Mouse (Mus musculus) liver, postnatal 0 days (tissue): ENCODE results near the gene Opa3. TPM values are rescaled to one million over a fixed set of nuclear protein-coding genes. Genes with fewer than 3 reads are reported as not detected.

Experiments
- ATAC-seq: fragments of 200-750 bp; cut with Nextera tagmentation; 2 replicates; pipeline ENCODE4 v1.8.0; 2017; ENCODE audit warnings: mild to moderate bottlenecking, moderate library complexity
- DNase-seq: peaks from one replicate; pipeline ENCODE4 v3.0.0-alpha.2; 2016
- H3K27ac ChIP-seq: fragments of 300-500 bp; sonication (generic); 2 replicates; pipeline ENCODE4 v1.5.1; 2014; ENCODE audit warnings: antibody characterized with exemption, moderate library complexity, mild to moderate bottlenecking, low read depth
- H3K27me3 ChIP-seq: fragments of 300-500 bp; sonication (generic); 2 replicates; pipeline ENCODE4 v1.6.1; 2014; ENCODE audit warnings: low read length, control low read depth, mixed read lengths; ENCODE audit not compliant: insufficient read depth
- H3K36me3 ChIP-seq: fragments of 300-500 bp; sonication (generic); replicated peaks from 2 replicates; pipeline ENCODE4 v1.6.1; 2014; ENCODE audit warnings: mild to moderate bottlenecking, control low read depth, low read length, moderate library complexity, mixed read lengths; ENCODE audit not compliant: insufficient read depth
- H3K4me1 ChIP-seq: fragments of 300-500 bp; sonication (generic); 2 replicates; pipeline ENCODE4 v1.6.1; 2014; ENCODE audit warnings: antibody characterized with exemption, mild to moderate bottlenecking, control low read depth; ENCODE audit not compliant: insufficient read depth
- H3K4me2 ChIP-seq: fragments of 300-500 bp; sonication (generic); 2 replicates; pipeline ENCODE4 v1.6.1; 2014; ENCODE audit warnings: low read depth, mild to moderate bottlenecking, low read length, moderate library complexity, mixed read lengths
- H3K4me3 ChIP-seq: fragments of 300-500 bp; sonication (generic); 2 replicates; pipeline ENCODE4 v1.5.1; 2014; ENCODE audit warnings: low read depth, low read length
- H3K9ac ChIP-seq: fragments of 300-500 bp; sonication (generic); replicated peaks from 2 replicates; pipeline ENCODE4 v1.6.1; 2014; ENCODE audit warnings: mild to moderate bottlenecking, moderate library complexity
- H3K9me3 ChIP-seq: fragments of 300-500 bp; sonication (generic); 2 replicates; pipeline ENCODE4 v1.6.1; 2016; ENCODE audit warnings: mild to moderate bottlenecking, control low read depth, low read length, mixed read lengths
- CTCF ChIP-seq: sonication (generic); IDR thresholded peaks from 2 replicates; pipeline ENCODE4 v1.5.1; 2016; ENCODE audit warnings: antibody characterized with exemption, low read depth
- EP300 ChIP-seq: IDR thresholded peaks from 2 replicates; pipeline ENCODE4 v1.6.1; 2016; ENCODE audit warnings: antibody characterized with exemption, low read depth, mild to moderate bottlenecking
- WGBS: fragments of 180-500 bp; shearing (Covaris S2); extraction: QIAGEN DNeasy Blood & Tissue Kit; methylation state at CpG from one replicate; pipeline ENCODE4 v1.1.7; 2014; ENCODE audit not compliant: insufficient replicate concordance; 5-methylcytosine and 5-hydroxymethylcytosine counted together
- polyA plus RNA-seq: library from polyadenylated mRNA; unstranded; fragments of >200 nt; fragmentation: Nextera tagmentation; extraction: Ambion mirVana; gene quantifications from 2 replicates; pipeline ENCODE4 v1.2.1, GENCODE M21; 2015

Opa3 gene
- polyA plus RNA-seq, 1 experiment from 2014 or later: 9.7 TPM

DNA sequence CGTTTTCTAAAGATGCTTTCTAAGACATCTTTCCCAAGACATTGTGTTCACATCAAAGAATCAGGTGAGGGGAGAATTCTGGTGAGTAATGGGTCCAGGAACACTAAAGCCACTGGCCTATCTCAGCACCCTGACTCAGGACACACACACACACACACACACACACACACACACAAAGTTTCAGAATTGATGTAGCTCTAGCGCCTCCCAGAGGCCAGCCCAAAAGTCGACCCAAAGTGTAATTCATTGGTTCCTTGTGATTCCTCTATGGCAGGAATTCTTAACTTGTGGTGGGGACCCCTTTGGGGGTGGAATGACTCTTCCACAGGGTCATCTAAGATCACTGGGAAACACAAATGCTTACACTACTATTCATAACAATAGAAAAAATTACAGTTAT is 71.1 kb downstream of the Opa3 start:
- DNase-seq (peak; percentile 74), ATAC-seq (no peak)
- WGBS: 17% methylated on average over 3 of the region's 3 CpGs

DNA sequence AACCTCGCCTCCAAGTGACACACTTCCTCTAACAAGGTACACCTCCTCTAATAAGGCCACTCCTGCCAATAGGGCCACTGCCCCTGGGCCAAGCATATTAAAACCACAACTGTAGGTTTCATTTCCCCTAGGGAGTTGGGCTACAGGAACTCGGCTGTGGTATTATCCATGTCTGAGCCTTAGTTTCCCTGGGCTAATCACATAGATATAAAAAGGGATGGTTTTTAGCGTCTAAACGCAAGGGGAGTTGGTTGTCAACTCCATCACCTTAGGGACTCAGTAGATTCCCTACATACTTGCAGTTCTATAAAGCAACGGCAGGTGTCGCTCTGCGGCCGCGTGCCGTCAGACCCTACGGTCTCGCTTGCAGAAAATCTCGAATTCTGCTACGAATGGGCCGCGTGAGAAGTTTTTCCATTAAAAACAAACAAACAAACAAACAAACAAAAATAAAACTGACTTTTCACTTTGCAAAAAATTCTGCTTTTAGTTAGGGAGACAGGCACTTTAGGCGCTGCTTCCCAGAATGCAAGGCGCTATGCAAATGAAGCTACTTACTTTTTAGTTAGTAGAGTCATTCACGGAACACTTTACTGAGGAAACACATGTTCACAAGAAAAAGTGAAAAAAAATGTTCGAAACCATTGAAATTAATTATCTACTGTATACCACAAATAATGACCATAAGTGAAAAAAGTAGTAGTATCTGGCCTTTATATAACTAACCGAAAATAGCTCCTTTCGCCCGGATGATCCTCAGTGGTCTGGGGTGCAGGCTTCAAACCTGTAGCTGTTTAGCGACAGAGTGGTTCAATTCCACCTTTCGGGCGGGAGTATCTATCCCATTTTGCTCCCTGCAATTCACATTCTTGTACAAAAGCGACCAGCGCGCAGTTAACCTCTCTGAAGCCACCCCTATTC is 72.6 kb downstream of the Opa3 start:
- no peak overlapping the region for H3K27ac ChIP-seq
- H3K36me3 ChIP-seq: no peaks in the 10 kb centered on the region
- no peaks in the 10 kb centered on the region for H3K9me3 ChIP-seq
- H3K4me1 ChIP-seq: peaks cover 15% of the 10 kb centered on the region
- TF ChIP-seq EP300 (peak; percentile 29; the same call in 1 of the 2 replicates), CTCF (peak; percentile 98)
- peaks cover 43% of the 10 kb centered on the region for H3K27me3 ChIP-seq
- peak overlapping the region; percentile 42; the same call in 1 of the 2 replicates for H3K9ac ChIP-seq
- H3K4me3 ChIP-seq: peak overlapping the region; percentile 44
- H3K4me2 ChIP-seq: peak overlapping the region; percentile 61
- DNase-seq: peak; percentile 86
- WGBS: under 1% methylated on average over 29 of the region's 29 CpGs
- peak; percentile 83 for ATAC-seq

More for the DNA sequence above, 71.1 kb downstream of the Opa3 start:
- Histone ChIP-seq H3K4me1 (peaks cover 10% of the 10 kb centered on the region), H3K27me3 (peaks cover 28% of the 10 kb centered on the region), H3K4me2 (no peak overlapping the region), H3K27ac (no peak overlapping the region), H3K36me3 (no peaks in the 10 kb centered on the region), H3K4me3 (no peak overlapping the region), H3K9ac (no peak overlapping the region), H3K9me3 (no peaks in the 10 kb centered on the region)
- TF ChIP-seq EP300: no peak
- TF ChIP-seq CTCF: peak; percentile 82

- Histone ChIP-seq H3K9ac (0 out of 2 replicates have a peak overlapping the region, but pooled peaks have one; percentile 42), H3K9me3 (no peaks in the 10 kb centered on the region), H3K36me3 (no peaks in the 10 kb centered on the region), H3K27ac (no peak overlapping the region), H3K4me3 (peak overlapping the region; percentile 44; the same call in 1 of the 2 replicates), H3K4me1 (peaks cover 15% of the 10 kb centered on the region; the same call in 1 of the 2 replicates), H3K27me3 (peaks cover 52% of the 10 kb centered on the region), H3K4me2 (peak overlapping the region; percentile 61)
- no peak for DNase-seq
- ATAC-seq: no peak
- WGBS: 12% methylated on average over 16 of the region's 16 CpGs
- no peak for TF ChIP-seq EP300
- no peak for TF ChIP-seq CTCF
Measured at GRCm38 (mm10) chr7:19301461-19302263, 73.5 kb downstream of the Opa3 start.

DNA sequence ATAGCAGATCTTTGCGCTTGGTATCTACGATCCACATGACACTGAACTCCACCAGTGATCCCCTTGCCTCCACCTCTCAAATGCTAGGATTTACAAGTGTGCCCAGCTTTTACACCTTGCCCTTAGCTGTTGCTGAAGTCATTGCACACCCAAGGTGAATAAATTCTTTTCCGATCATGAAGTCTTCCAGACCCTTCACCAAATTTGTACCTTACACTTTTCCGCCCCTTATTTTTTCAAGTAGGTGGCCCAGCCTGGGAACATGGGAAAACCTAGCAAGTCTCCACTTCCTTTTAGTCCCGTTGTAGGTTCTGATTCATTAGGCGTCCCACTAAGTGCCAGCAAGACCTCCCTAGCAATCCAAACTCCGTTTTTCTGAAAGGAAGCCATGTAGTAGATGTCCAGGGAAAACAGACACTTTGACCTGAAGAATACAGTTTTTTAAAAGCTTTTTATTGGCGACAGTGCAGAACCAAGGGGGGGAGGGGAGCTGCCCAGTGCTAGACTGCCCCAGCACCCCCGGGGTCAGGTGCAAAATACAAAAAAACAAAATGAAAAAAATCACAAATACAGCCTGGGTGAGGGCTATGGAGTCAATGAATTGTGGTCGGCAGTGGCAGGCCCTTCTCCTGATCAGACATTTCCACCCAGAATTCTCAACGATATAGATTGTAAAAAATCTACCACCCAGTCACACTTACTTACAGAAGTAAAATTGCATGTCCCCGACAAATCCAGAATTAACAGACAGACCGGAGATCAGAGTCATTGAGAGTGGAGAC is 74.3 kb downstream of the Opa3 start:
- Histone ChIP-seq H3K36me3 (no peaks in the 10 kb centered on the region), H3K4me2 (no peak overlapping the region), H3K9me3 (no peaks in the 10 kb centered on the region), H3K4me3 (no peak overlapping the region), H3K9ac (no peak overlapping the region), H3K27me3 (peaks cover 59% of the 10 kb centered on the region), H3K27ac (no peak overlapping the region), H3K4me1 (peaks cover 15% of the 10 kb centered on the region; the same call in 1 of the 2 replicates)
- ATAC-seq (no peak), DNase-seq (no peak)
- 50% methylated on average over 13 of the region's 13 CpGs for WGBS
- TF ChIP-seq CTCF (no peak), EP300 (no peak)

DNA sequence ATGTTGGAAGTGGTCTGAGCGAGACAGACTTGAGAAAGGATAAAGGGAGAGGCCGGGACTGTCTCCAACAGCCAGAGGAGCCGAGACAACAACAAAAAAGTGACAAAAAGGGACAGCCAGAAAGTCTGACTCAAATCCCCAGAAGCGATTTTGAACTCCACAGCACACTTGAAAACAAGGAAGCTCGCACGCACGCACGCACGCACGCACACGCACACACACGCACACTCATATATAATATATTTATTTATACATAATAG is 74.8 kb downstream of the Opa3 start:
- TF ChIP-seq EP300 (no peak), CTCF (no peak)
- peaks cover 63% of the 10 kb centered on the region for H3K27me3 ChIP-seq
- H3K4me1 ChIP-seq: peaks cover 18% of the 10 kb centered on the region; the same call in 1 of the 2 replicates
- no peak overlapping the region for H3K9ac ChIP-seq
- no peak overlapping the region for H3K4me2 ChIP-seq
- H3K4me3 ChIP-seq: no peak overlapping the region
- no peaks in the 10 kb centered on the region for H3K36me3 ChIP-seq
- H3K27ac ChIP-seq: no peak overlapping the region
- 75% methylated on average over 12 of the region's 12 CpGs for WGBS
- DNase-seq (no peak), ATAC-seq (no peak)
- H3K9me3 ChIP-seq: no peaks in the 10 kb centered on the region
